Mouse (Mus musculus) forelimb bud, embryonic 11.5 days (tissue): ENCODE data around the gene Gorasp2.

Source experiments
- DNase-seq: peaks from one replicate; pipeline ENCODE4 v3.0.0-alpha.2; 2012; ENCODE audit warnings: low read depth, low spot score

Gene Gorasp2

DNA sequence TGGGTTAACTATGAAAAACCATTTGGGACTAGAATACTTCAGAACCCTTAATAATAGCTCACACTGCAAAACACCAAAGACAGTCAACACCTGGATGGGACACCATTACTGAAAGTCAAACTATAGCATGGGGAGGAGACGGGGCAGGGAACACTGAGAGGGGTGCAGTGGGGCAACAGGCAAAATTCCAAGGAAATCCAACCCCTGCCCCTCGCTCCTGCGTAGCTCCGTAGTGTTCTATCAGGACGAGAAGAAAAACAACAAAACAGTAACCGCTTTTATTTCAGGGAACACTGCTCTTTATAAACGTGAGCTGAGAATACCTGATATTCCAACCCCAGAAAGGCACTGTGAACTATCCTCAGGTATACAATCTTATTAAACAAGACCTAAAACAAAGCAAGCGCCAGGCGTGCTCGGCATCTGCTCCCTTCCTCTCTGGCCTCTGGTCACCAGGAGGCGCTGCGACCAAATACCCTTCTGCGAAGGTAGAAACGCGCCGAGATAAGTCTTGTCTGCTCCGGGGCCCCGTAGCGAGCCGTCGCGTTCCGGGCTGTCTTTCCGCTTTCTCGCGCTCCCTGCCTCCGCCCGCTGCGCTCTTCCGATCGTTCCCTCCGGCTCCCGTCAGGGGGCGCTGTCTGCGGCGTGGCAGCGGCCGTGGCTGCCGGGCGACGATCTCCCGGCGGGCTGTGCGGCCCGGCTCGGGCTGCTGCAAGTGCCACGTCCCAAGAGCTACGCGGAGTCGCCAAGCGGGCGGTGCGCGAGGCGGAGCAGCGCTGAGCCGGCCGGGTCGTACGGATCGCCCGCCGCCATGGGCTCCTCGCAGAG, at the start of gene Gorasp2:
Gene Gorasp2, plus strand, starts transcription at position 690 of the 828 bp plus-strand sequence.
- peak; percentile 95 for DNase-seq

DNA sequence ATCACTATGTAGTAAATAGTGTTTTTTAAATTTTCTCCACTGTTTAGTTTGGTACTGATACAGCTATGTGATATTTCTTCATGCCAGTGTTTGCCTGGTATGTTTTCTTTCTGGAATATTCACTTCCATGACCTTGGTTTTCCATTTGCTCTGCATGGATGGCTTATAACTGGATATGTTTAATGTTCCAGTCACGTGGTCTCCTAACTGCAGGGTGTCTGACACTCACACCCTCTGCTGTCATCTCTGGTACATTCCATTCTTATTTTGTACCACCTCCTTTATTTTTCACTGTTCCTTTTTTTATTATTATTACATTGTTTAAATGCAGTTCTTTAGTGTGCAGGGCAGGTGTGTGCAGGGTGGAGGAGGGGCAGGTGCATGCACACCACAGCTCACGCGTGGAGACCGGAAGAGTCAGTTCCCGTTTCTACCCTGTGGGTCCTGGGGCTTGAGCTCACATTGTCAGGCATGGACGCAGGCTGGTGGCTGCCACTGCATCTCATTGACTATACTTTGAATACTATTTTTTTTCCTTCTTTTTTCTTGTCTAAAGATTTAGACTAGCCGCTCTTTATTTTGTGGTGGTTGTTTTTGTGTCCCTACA, 46.5 kb upstream of the Gorasp2 start:
- DNase-seq = no peak

DNA sequence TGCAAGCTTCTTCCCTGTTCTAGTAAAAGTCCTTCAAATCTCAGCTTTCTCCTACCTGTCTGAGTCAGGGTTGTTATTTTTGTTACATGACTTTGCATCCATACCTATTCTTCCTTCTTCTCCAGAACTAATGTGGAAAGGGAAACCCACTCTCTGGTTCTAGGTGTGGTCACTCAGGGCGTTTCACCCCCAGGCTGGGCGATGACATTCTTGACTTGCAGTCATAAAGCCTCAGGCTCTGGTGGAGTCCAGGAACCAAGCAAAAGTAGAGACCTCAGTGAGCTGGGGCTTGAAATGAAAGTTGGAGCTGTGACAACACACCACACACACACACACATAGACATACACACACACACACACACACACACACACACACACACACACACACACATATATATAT, 45.3 kb upstream of the Gorasp2 start:
- no peak for DNase-seq

DNA sequence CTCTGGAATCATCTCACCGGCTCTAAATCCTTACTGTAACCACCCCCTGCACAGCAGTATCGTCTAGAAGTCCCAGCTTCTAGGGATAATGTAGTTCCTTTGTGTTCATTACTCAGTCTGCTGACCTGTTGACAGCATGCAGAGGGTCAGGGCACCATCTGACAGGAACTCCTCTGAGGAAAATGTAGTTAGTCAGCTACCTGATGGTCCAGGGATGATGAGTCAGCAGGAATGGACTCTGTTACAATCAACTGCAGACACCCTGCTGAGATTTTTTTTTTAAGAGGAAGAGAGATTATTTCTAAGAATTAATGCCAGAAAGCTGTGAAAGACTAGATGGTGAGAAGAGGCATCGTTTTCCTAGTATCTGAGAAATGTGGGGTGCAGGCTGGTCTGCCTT, 44.8 kb upstream of the Gorasp2 start:
- no peak for DNase-seq

DNA sequence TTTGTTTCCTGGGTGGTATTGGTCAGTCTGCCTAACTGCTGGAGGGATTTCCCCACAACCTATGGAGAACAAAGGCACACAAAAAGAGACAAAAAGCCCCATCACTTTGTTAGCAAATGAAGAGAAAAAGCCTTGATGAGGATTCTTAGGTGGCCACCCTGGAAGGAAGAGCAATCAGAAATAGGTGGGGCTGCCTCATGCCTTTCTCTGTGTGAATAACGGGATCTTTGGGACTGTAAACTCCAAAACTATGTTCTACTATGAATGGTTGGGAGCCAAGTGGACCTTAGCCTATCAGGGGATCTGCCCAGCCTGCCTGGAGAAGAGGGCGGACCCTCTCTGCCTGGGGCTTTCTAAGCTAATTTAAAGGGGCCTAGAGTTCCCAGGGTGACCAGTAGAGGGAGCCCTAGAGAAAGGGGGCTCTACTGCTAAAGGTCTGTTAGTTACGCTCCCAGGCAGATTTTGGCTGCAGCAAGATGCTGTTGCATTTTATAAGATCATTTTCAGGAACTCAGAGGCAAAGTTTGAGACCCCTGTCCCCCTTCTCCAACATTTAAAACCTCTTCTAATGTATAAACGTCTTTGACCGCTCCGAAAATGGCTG, 42.0 kb upstream of the Gorasp2 start:
- DNase-seq = no peak

DNA sequence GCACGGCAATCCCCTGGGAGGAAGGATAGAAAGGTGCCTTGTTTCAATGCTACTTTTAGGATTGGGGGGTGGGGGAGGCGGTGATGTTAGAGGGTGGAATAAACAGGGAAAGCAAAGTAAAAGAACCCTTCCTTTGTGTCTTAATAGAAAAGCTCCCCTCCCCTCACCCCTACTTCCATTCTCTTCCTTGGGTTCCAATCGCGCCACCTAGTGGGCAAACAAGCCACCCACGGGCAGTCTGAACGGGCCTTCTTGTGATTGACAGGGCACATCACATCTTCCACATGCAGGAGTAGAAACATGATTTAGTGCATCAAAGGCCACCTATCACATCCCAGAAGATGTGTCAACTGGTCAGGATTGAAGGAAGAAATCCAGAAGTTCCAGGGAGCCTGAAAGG, 41.2 kb upstream of the Gorasp2 start:
- DNase-seq = peak; percentile 72

DNA sequence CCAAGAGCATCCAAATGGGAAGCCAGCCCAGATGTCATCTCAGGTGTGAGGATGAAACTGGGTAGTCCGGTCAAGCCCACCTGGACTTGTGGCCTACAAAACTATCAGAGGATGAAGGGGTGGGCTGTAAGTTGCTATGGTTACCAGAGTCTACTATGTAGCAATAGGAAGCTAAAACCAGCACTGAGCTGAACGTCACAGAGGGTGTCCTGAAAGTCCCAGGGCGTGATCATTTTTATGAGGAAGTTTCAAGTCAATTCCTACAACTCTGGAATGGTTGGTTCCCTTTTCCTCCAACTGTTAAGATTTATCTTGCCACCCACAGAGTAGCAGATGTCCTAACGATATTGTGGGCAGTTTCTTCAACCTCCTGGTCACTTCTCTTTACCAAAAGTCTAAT, 39.1 kb upstream of the Gorasp2 start:
- no peak for DNase-seq

DNA sequence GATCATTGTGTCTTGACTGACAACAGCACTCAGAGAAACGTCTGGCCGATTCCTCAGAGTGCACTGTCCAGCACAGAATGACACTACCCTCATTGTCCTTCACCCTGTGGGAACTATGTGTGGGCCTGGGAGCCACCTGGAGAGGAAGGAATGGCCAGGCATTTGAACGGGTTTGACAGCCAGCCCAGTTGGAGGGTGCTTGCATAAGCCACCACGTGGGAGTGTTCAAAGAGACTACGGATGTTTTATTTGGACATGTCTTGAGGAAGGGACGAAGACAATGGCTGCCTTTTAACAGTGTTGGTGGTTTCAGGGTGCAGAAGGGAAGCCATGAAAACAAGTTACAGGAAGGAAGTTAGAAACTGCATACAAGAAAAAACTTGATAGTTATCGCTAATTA, 35.6 kb upstream of the Gorasp2 start:
- DNase-seq = no peak

DNA sequence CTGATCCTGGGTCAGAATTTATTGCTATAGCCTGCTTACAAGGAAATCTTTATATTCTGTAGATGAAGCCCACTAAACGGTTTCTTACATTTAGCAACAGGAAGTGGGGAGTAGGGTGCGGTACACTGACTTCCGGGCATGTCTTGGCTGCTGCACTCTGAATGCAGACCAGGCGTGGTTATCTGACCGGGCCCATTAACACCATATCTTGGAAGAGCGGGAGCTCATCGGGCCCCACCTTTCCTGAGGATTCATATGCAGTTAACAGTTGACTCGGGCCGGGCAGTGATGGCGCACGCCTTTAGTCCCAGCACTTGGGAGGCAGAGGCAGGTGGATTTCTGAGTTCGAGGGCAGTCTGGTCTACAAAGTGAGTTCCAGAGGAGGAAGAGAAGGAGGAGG, 33.0 kb upstream of the Gorasp2 start:
- DNase-seq = no peak

DNA sequence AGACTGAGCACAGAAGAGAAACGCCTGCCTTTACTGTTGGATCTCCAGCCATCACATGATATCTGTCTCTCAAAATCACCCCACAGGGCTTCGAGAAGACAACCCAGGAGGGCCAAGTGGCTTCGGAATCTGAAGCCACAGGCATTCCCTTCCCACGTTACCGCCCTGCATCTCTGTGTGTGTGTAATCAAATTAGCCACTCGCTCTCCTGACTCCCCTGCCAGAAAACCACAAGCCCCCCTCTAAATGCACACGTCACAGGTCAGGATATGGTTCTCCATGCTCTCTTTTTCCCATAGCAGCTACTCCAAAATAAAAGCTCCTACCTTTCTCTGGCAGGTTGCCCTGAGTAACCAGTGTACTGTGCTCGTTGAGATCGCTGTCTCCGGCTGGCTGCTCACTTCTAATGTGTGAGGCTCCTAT, 32.0 kb upstream of the Gorasp2 start:
- peak; percentile 79 for DNase-seq

DNA sequence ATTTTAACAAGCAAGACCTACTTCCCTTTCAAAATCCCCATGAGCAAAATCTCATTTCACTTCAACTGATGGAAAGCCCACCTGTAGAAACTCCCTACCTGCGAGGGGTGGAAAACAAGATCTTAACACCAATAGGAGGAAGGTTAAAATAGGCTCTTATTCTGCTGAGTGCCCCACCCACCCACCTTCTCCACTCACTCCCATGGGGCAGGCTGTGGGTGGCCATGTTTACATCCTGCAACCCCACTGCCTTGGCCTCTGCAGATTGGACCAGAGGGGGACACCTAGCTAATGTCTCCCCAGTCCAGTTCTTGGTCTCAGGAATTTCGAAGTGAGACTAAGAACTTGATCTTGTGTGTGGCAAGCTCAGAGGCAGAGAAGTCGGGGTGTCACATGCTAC, 31.5 kb upstream of the Gorasp2 start:
- no peak for DNase-seq

DNA sequence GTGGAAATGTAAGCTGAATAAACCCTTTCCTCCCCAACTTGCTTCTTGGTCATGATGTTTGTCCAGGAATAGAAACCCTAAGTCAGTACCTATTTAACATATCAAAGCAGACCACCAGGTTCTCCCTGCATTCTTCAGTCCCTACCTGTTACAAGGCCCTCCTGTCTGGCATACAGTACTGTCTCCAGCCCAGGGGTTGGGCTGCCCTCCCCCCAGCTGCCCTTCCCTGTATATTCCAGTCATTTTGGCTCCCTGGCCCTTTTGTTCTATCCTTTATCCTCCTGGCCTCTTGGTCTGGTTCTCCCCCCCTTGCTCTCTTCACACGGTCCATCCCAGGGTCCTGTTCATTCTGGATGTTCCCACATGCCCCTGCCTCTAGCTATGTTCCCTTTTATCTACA, 30.1 kb upstream of the Gorasp2 start:
- DNase-seq = no peak

DNA sequence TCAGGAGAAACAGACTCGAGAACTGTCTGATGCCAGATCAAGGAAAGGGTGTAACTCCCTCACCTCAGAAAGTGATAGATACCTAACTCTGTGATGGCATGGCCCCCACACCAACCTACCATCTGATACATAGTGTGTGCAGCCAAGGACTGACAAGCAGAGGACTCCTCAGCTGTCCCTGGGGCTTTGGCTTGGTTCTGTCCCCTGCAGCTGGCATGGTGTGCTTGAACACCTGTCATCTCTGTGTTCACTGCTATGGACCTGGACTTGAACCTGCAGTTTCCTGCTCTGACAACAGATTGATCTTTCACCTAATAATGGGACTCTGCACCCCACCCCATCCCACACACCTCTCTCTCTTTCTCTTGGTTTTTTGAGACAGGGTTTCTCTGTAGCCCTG, 29.0 kb upstream of the Gorasp2 start:
- no peak for DNase-seq

DNA sequence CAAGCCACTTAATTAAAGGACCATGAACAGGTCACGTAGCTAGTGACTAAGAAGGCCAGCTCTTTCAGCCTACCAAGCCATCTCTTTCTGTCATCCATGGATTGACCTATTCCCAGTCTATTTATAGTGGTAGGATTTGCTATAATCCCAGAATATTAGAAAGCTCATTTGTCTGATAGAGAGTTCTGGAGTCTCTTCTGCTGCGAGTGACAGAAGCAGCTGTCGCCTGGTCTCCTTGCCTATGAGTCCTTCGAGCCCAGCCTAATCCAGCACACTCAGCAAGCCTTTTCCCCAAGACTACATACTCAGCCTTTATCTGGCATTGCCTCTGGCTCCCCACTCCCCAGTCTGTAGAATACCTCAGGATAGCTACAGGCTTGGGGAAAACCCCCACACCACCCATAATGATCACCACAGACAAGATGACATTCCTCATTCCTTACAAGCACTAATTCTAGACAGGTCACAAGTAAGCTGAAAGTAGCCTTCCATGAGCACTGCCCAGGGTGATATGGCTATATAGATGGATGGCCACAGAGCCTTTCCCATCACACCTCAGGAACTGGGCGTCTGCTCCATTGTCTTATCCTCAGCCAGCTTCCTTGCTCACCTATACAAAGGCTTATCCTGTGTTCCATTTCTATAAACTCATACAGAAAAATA, 27.2 kb upstream of the Gorasp2 start:
- DNase-seq = no peak

DNA sequence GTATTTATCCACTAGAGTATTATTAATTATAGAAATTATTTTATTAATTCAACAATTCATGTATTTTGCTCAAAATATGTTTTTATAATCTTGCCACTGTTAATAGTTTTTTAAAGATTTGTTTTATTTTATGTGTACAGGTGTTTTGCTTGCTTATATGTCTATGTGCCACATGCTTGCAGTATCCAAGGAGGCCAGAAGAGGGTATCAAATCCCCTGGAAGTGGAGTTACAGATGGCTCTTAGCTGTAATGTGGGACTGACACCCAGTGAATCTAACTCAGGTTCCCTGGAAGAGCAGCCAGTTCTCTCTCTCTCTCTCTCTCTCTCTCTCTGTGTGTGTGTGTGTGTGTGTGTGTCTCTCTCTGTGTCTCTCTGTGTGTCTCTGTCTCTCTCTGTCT, 20.4 kb upstream of the Gorasp2 start:
- DNase-seq = no peak

DNA sequence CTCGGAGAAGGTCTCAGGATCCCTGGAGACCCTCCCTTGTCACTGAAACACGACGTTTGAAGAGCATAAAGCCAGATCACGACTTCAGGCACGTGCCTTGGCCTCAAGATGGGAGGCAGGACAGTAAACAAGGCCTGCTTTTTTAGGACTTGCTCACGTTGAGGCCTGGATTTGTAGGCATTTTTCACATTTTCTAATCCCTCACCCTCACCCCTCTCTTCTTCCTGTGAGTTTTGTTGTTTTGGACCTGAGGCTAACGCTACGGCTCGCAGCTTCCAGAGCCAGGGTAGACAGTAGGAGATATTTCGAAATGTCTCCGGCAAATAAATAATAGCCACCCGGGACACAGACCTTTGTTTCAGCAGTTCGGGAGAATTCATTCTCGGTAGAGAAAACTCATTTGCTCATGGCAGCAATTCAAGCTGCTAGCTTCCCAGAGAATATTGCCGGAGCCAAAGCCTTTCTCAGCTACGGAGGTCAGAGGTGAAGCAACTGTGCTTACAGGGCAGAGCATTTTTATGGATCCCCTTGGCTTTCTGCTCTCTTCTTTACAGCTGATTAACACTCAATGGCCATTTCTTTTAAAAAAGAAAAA, 18.3 kb upstream of the Gorasp2 start:
- no peak for DNase-seq

DNA sequence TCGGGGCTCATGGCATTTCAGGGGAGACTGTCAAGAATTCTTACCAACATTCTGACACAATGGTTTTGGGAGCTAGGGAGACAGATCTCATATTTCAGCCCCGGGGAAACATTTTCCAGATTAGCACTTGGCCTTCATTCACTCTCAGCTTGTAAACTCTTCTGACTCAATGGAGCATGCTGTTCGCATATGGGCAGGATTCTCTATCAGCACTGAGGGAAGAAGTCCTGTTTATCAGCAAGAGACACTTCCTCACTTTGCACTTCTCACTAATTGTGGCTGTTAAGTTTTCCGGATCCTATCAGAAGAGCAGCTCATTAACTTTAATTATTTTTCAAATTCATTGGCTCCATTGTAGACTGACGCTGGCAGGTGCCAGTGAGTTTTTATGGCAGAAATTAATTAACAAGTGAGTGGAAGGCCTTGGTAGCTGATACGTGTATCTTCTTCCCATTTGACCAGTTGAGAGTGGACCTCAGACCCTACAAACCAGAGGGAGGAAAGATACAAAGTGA, 16.1 kb upstream of the Gorasp2 start:
- no peak for DNase-seq

DNA sequence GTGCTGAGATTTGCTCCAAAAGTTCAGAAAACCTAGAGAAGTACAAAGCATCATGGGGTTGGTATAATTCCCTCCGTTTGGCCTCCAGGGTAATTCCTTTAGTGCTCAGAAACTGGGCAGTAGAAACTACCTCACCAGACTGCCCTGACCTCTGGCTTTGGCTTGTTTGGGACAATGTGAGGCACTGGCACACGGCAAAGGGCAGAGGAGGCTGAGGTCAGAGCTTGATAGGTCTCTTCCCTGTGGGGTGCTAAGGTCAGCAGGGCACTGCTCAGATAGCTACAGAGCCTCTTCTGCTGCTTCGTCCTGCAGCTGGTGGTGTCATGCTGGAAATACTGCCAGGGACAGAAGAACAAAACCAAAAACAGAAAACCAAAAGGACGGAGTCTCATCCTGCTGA, 13.7 kb upstream of the Gorasp2 start:
- no peak for DNase-seq

DNA sequence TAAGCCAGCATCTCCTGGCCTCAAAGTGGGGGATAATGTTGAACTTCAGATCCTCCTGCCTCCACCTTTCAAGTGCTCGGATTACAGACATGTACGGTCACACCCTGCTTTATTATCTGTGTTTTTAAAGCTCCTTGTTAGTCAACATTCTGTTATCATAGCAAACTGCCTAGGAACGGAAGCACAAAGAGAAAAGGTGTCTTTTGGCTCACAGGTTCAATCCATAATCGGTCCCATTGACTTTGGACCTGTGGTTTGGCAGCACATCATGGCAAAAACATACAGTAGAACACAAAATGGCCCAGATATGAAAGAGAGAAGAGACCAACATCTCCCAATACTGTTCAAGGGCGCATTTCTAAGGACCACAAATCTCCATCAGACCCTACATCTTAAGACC, 13.1 kb upstream of the Gorasp2 start:
- no peak for DNase-seq

DNA sequence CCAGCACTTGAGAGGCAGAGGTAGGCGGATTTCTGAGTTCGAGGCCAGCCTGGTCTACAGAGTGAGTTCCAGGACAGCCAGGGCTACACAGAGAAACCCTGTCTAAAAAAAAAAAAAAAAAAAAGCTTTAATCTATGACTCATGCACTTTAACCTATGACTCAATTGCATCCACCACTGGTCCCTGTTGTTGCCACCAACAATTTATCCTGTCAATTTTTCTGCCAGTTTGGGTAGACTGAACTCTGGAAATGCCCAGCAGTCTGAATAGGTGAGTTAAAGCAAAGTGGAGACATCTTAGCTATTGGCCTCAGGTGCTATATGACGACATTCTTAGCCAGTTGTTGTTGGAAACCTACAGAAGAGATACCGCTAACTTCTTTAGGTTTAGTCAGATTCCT, 11.9 kb upstream of the Gorasp2 start:
- DNase-seq = no peak

DNA sequence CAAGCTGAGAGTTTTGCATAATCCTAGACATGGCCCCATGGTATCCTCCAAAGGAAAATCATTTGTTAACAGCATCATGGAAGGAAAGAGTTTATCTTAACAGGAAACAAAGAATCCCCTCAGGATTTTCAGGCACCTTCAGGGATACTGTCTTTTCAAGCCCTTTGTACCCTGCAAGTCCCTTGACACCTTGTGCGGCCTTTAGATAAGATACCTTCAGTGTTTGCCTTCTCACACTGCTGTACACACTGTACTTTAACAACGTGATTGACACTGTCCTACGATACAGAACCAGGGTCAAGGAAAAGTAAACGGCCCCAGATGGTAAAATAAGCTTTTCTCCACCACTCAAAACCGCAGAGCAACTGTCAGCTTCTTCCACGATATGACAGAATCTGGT, 9.6 kb upstream of the Gorasp2 start:
- no peak for DNase-seq

DNA sequence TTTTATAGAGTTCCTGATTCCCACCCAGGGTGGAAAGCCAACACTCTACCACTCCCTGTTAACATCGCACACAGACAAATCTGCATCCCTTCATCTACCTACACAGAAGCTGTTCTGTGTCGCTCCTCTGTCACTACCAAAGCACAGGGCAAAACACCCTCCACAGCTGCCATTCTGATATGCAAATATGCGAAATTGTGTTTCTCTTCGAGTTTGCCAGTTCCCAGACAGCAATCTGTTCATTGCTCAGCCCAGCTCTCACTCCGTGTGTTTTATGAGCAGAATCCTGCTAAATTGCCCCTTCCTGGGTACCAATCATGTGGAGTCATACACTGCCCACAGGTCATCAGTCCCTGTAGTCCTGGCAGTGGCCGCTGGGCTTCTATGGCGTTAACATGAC, 4.3 kb upstream of the Gorasp2 start:
- no peak for DNase-seq
